Comparison of ENCODE assay signal across 8 mouse cellular contexts in the genomic region with DNA sequence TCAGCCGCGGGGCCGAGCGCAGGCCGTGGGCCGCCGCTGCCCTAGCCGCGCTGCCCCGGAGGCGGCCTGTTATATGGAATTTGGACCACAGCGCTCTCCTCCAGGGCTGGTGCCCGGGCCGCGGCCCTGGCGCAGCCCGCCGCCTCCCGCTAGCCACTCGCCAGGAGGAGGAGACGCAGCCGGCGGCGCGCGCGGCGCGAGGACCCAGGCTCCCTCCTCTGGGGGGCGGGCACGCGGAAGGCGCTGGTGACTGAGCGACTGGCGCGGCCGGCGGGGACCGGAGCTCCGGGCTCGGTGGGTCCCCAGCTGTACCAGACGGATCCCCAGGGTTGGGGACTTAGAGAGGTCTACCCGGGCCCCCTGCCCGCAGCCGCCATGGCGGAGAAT. TPM values are rescaled to one million over a fixed set of nuclear protein-coding genes. Genes with fewer than 3 reads are reported as not detected.
DNase-seq lines count a peak whose midpoint lies in the region; ATAC-seq and TF ChIP-seq lines count a peak whose summit lies in the region.

No protein-coding gene starts in this region.

- peak overlapping the region; percentile 99 for H3K9ac ChIP-seq in liver, adult 2 months (ENCODE audit: low read depth, low read length)
- H3K9ac ChIP-seq in neural tube, embryonic 14.5 days (replicated peaks; ENCODE audit: low read depth, low read length) = peak overlapping the region; percentile 98

- TF ChIP-seq POLR2A in liver, adult 2 months (IDR thresholded peaks at IDR 0.05; ENCODE audit: extremely low read depth, insufficient read depth, low read length) = no peak

- H3K36me3 ChIP-seq in liver, adult 2 months (ENCODE audit: control insufficient read depth, insufficient read depth, low read length) = peaks cover 4% of the 10 kb centered on the region; the same call in 1 of the 2 replicates
- no peaks in the 10 kb centered on the region; the same call in 1 of the 2 replicates for H3K36me3 ChIP-seq in neural tube, embryonic 14.5 days (ENCODE audit: control insufficient read depth, insufficient read depth, low read length)

- WGBS in liver, adult 2 months = under 1% methylated on average over 46 of the region's 46 CpGs
- 0% methylated on average over 25 of the region's 46 CpGs for WGBS in neural tube, embryonic 14.5 days

- TF ChIP-seq CTCF in liver, adult 2 months (IDR thresholded peaks at IDR 0.05; ENCODE audit: low read depth, low read length) = no peak

- ATAC-seq in neural tube, embryonic 14.5 days (ENCODE audit: low read depth) = no peak

- H3K4me2 ChIP-seq in neural tube, embryonic 14.5 days (ENCODE audit: low read depth, low read length) = peak overlapping the region; percentile 97

- DNase-seq in lung, adult 18-20 months = peak; percentile 79 to 83
- no peak for DNase-seq in lung, postnatal 25 days (ENCODE audit: low spot score)
- DNase-seq in cerebellum, adult 9-11 months = peak; percentile 82
- peak; percentile 87 for DNase-seq in gastrocnemius, postnatal 25 days
- DNase-seq in kidney, adult 11 months = peak; percentile 76
- peak; percentile 48 for DNase-seq in liver, adult 2 months (ENCODE audit: extremely low read depth, low read depth, low spot score)
- peak; percentile 79 to 80 for DNase-seq in thymus, adult 18-20 months

- peak overlapping the region; percentile 73 for H3K27ac ChIP-seq in liver, adult 2 months (replicated peaks; ENCODE audit: insufficient read depth, low read depth, low read length)
- H3K27ac ChIP-seq in neural tube, embryonic 14.5 days (ENCODE audit: low read depth, low read length) = peak overlapping the region; percentile 100

- peak overlapping the region; percentile 50 for H3K4me3 ChIP-seq in liver, adult 2 months (ENCODE audit: insufficient read depth, low read depth, low read length)
- peak overlapping the region; percentile 99 for H3K4me3 ChIP-seq in neural tube, embryonic 14.5 days (ENCODE audit: low read depth, low read length)

- H3K79me2 ChIP-seq in liver, adult 2 months (ENCODE audit: control insufficient read depth, insufficient read depth, low read length) = peaks cover 37% of the 10 kb centered on the region; the same call in 1 of the 2 replicates

- H3K27me3 ChIP-seq in liver, adult 2 months (ENCODE audit: control insufficient read depth, insufficient read depth, low read length) = no peaks in the 10 kb centered on the region
- H3K27me3 ChIP-seq in neural tube, embryonic 14.5 days (ENCODE audit: control insufficient read depth, insufficient read depth, low read length) = no peaks in the 10 kb centered on the region; the same call in 1 of the 2 replicates

- H3K4me1 ChIP-seq in liver, adult 2 months (ENCODE audit: control insufficient read depth, insufficient read depth, low read length) = peaks cover 21% of the 10 kb centered on the region
- peaks cover 30% of the 10 kb centered on the region for H3K4me1 ChIP-seq in neural tube, embryonic 14.5 days (ENCODE audit: control insufficient read depth, insufficient read depth, low read length)

- no peaks in the 10 kb centered on the region for H3K9me3 ChIP-seq in neural tube, embryonic 14.5 days (ENCODE audit: control insufficient read depth, low read length)

RNA-seq across cellular contexts. Expression of a gene that starts 0.6 kb away (rescaled TPM):
- total RNA-seq in gastrocnemius, postnatal 25 days (2021) = 10 to 100 TPM; 19.1 to 20.6 TPM
- total RNA-seq in liver, adult 2 months (2014; rRNA removed) = 7.3 and 9.9 TPM in 2 replicates
- polyA plus RNA-seq in liver, adult 2 months (2012; rRNA removed) = 17.7 and 20.0 TPM in 2 replicates
- 32.2 and 37.5 TPM in 2 replicates for polyA plus RNA-seq in neural tube, embryonic 14.5 days (2014; fragmentation: Nextera tagmentation; extraction: Ambion mirVana)
